Mouse (Mus musculus) left cerebral cortex, postnatal 25 days (tissue): ENCODE measurements around the gene Myo1e. TPM values are rescaled to one million over a fixed set of nuclear protein-coding genes. Genes with fewer than 3 reads are reported as not detected.
"Not testable (repeated sequence)": the region's sequence is repeated elsewhere in the genome, so short reads cannot be mapped to it uniquely, and the experiment has no call there.

Experiments used
- DNase-seq, 2 experiments: peaks; one replicate each; pipeline ENCODE4 v3.0.0; 2022; ENCODE audit warnings: low spot score in 2 of 2, mixed read lengths in 1 of 2
- intact Hi-C: fragments of 180-260 bp; cut with DNase I; formaldehyde crosslinking; loops from one replicate; pipeline ENCODE4 v1.15.1; 2025
- total RNA-seq, 2 experiments: library from RNA; stranded (reverse); gene quantifications; 2 replicates each; pipeline ENCODE4 v1.2.3; 2021

The Myo1e gene
- total RNA-seq, 2 experiments from 2014 or later, result 13.5 to 14.7 TPM

DNA sequence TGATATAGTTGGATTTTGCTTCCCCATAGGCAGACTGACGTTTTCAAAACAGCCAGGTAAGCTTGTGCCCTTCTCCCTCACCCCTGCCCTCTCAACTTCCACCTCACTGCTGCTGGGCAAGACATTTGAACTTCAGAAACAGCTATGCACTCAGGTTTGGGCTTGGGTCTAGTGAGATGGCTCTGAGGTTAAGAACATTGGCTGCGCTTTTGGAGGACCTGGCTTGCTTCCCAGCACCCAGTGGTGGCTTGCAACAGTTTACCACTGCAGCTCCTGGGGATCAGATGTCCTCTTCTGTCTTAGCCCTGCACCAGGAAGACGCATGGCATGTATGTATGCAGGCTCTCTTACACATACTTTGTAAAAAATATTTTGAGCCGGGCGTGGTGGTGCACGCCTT lies 40.9 kb downstream of the Myo1e start:
- no peak for DNase-seq
- intact Hi-C loops, result no loop called here

DNA sequence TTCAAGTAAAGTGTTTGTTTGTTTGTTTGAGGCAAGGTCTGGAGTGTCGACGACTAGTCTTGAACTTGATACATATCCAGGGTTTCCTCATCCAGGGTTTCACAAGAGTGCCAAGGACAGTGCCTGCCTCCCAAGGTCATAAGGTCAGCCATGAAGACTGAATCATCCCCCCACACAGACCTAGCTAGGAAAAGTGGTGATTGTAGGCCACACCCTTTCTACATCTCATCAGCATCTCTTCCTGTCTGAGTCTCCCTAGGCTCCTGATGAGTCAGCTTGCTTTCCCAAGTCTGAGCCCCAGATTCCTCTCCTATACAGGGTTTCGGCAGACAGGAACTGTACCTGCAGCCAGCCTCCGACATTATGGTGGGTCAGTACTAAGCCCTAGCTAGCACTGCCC lies 41.7 kb downstream of the Myo1e start:
- intact Hi-C loops, result no loop called here
- DNase-seq, result peak in 1 of 2 experiments; percentile 29

DNA sequence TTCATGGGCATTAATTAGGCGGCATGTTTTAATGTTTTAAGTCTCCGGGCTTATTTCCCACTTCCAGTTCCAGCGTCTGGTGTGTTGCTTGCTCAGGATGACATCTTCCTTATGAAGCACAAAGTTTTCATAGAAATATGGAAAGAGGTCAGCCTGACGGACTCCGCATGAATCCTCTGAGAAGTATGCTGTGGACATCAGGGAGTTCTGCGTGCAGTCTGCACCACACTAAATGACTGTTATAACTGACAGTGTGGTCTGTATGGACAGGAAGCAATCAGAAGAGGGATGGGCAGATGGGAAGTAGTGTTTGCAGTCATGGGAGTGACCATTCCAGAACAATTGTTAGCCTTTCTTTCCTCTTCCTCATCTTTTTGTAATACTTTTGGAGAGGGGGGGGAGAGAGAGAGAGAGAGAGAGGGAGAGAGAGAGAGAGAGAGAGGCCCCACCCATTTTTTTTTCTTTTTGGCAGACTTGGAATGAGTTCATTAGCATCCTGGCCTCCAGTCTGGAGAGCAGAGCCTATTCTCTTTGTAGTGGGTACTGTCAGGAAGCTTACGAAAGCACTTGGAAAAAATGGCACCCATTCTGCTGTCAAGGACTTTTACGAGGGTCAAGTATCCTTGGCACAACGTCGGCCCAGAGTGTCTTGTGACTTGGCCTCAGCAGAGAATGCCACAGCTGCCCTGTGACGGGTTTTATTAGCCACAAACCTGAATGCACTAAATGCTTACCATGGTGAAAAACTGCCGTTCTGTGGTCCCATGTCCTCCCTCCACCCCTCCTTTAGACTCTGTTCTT lies 42.9 kb downstream of the Myo1e start:
- intact Hi-C loops, result no loop called here
- no peak for DNase-seq

DNA sequence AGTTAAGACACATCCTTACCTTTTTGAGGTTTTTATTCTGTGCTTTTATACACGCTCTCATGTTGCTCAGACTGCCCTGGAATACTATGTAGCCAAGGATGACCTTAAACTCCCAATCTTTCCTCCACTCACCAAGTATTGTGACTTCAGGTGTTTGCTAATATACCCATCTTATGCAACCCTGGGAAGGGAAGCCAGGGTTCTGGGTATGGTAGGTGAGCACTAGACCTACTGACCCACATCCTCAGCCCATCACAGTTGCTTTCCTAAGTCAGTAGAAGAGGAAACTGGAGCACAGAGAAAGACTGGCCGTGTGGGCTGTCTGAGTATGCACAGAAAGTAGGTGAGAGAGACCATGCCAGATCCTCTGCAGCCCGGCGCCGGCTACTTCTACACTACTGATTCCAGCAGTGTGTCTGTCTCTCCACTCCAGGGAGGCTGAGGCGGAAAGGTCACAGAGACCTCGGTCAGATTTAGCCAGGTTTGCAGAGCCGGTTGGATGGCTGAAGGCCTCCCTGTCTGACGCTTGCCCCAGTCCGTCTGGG lies 44.4 kb downstream of the Myo1e start:
- peak in 1 of 2 experiments; percentile 57 for DNase-seq
- intact Hi-C loops, result no loop called here

DNA sequence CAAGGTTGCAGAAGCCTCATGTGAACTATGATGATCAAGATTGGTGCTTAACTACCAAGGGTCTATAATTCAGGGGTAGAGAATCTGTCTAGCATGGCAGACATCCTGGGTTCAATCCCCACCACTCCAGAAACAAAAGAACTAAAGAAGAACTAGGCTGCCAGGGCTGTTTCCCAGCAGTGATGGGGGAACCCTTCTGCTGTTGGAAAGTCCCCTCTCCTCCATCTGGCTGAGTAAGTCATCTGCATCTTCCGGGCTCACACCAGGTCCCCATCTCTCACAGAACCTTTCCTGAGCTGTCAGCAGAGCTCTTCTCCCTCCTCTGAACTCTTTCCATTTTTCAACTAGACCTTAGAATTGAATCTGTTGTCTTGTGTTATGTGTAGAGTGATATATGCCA lies 45.9 kb downstream of the Myo1e start:
- intact Hi-C loops, result no loop called here
- DNase-seq, result no peak

DNA sequence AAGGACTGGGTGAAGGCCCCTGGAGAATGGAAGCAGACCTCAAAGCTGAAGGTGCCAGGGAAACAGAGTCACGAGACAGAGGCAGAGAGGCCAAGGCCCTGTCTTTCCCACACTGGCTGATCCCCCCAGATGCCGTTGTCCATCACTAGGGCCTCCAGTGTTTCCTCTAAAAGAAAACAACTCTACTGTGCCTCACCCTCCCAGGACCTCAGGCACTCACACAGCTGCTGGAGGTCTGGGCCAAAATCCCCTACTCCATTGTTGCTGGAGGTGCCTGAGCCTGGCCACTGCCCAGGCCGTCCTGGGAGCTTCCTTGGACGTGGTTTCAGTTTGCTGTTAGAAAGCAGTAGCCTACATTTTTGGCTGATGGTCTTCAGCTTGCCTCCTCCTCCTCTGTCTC lies 47.9 kb downstream of the Myo1e start:
- no peak for DNase-seq
- intact Hi-C loops, result no loop called here

DNA sequence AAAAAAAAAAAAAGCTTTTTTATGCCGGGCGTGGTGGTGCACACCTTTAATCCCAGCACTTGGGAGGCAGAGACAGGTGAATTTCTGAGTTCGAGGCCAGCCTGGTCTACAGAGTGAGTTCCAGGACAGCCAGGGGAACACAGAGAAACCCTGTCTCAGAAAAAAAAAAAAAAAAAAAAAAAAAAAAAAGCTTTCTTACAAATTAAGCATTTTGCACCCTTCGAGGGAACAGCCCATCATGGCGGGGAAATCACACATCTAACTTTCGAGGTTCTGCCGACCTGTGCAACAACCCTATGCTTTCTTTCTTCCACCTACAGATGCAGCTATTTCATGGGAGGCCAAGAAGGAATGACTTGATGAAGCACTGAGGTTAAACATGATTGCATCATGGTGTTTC lies 48.9 kb downstream of the Myo1e start:
- intact Hi-C loops, DNase-seq: not testable (repeated sequence)

DNA sequence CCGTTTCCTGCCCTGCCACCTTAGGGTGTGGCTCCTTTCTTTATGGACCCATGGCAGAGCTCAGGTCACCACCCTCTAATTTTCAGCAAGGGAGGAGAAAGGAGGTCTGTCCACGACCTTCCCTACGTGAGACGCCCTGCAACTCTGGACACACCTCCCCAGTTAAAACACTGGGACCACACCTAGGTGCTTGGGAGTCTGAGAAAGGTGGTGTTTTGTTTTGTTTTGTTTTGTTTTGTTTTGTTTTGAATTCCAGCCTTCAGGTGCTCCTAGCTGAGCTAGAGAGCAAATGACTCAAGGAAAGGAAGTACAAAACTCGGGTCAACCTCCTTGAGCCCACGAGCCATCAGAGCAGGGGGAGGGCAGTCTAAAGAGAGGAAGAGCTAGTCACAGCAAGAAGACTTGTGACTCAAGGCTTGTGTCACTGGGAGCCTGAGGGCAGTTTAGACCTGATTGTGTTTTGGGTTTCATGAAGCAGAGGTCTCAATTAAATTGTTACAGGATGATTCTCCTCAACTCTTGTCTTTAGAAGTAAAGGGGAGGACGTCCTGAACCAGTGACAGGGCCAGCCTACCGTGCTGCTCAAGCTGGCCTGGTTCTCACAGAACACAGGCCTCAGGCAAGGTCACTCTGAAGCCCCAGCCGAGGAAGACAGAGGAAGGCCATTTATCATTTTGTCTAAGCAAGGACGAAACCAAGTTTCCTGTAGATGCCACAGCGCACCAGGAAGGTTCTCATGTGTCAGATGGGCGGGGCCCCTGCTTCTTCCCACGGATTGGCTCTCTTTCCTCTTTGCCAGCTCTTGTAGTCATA lies 50.3 kb downstream of the Myo1e start:
- intact Hi-C loops, result no loop called here
- no peak for DNase-seq

DNA sequence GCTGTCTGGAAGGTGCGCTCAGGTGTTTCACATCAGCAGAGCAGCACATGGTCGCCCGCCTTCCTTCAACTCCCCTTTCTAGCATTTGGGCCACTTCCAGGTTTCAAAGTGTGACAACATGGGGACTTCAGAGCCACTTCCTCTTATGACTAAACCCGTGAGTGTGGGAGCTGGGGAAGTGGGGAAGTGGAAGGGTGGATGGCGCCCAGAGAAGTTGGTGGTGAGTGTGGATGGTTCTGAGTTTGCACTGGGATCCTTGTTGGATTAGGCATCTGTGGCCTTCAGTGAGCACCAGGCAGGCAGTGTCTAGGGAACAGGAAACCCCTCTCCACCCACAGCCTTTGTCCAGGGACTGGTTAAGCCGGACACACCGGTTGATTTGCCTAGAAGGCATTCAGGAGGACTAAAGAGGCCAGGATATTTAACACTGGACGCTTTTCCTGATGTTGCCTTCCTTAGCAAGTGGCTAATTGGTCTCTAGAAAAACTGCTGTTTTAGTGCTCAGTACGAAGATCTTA lies 53.2 kb downstream of the Myo1e start:
- no peak for DNase-seq
- intact Hi-C loops, result no loop called here

DNA sequence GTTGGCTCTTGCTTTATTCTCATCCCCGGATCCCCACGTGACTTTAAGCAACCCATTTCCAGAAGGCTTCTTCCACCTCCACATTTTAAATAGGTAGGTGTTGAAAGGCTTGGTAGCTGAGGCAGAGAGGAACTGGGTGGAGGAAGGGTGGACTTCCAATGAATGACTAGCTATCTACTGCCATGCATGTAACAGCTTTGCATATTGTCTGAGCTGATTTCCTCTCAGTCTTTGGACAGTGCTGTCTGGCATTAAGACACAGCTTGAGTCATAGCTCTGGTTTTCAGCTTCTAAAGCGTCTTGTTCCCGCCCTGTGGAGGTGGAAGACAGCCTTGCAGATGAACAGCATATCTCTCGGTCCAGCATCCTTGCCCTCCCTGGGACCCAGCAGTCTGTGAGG lies 54.5 kb downstream of the Myo1e start:
- intact Hi-C loops, result no loop called here
- peak in 1 of 2 experiments; percentile 65 for DNase-seq

DNA sequence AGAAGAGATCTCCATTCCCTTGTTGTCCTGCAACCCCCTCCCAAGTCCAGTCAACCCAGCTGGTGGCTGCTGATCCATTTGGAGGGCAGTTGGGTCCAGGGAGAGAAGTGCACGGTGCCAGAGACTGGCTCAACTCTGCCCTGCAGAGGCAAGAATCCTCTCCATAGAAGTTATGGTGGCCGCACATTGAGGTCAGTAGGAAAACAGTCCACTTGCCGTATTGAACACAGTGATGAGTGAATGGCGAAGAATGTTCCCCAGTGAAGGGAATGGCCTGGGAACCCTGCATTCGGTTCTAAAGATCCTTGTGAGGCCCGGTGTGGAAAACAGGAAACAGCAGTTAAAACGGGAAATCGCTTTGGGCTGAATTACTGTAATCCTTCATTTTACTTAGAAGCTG lies 56.0 kb downstream of the Myo1e start:
- no peak for DNase-seq
- intact Hi-C loops, result no loop called here

DNA sequence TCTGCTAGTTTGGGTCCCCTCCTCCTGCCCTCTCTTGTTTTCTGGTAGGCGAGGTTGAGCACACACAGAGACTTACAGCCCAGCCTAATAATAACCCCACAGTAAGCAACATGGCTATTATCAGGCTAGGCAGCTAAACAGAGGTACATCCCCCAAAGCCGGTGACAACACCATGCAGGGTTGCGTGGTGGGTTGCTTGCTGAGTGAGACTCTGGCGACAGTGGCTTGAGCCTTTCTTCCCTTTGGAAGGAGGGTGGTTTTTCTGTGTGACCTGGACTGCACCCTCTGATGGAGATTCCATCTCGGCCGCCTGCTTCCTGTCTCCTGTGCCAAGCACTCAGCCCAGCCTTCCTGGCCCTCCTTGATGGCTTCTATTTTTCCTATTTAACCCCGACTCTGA lies 56.6 kb downstream of the Myo1e start:
- intact Hi-C loops, result no loop called here
- no peak for DNase-seq

DNA sequence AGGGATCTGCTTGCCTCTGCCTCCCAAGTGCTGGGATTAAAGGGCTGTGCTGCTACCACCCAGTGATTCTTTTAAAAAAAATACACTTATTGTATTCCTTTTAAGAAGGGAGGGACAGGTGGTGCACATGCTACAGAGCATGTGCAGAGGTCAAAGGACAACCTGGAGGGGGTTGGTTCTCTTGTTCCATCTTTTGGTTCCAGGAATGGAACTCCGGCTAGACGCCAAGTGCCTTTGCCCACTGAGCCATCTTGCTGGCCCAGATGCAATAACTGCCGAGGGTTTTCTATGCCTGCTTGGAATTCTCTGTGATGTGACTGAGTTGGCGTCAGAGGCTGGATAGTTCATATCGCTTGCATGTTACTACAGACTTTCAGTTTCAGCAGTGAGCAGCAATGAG lies 58.4 kb downstream of the Myo1e start:
- DNase-seq, result no peak
- intact Hi-C loops, result no loop called here

DNA sequence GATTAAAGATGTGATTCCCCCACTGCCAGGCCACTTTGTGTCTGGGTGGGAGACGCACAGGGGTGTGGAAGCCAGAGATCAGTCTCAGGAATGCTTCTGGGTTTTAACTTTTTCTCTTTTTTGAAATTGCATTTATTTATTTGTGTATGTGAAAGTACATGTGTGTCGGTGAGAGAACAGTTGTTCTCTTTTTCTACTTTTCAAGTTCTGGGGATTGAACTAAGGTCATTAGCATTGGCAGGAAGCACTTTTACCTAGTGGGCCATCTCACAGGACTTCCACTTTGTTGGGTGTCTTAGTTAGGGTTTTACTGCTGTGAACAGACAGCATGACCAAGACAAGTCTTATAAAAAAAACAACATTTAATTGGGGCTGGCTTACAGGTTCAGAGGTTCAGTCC lies 59.0 kb downstream of the Myo1e start:
- no peak for DNase-seq
- intact Hi-C loops, result no loop called here

DNA sequence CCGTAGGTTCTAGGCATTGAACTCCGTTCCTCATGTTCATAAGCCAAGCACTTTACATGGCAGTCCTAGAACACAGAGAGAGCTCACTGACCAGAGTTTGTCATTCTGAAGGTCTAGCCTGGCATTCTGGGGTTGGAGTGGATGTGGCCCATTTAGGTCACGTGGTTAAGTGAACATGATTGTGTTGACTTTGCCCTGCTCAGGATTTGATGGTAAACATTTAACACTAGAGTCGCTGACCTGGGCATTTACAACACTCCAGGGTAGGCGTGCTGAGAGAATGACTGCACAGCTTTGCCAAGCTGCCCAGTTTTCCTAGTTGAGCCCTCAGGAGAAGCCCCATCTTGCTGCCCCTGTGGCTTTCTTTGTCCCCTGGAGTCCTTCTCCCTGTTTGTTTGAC lies 60.0 kb downstream of the Myo1e start:
- intact Hi-C loops, result no loop called here

DNA sequence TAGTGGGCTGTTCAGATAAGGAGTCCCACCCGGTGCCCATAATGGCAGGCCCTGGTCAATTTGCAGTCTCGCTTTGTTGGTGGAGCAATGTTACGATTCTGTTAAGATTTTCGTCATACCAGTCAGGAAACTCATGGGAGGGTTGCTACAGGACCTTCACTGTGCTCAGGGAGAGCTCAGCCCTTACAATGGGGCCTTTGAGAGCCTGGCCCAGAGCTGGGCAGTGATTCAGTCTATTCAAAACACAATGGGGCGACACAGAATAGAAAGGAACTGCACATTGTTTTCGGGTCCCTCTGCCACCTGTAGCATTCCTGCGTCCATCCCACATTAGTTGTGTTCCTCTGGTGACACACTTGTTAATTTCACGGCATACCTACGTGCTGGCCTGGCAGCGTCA lies 62.2 kb downstream of the Myo1e start:
- no peak for DNase-seq

More for the DNA sequence above, 60.0 kb downstream of the Myo1e start:
- DNase-seq, result no peak

DNA sequence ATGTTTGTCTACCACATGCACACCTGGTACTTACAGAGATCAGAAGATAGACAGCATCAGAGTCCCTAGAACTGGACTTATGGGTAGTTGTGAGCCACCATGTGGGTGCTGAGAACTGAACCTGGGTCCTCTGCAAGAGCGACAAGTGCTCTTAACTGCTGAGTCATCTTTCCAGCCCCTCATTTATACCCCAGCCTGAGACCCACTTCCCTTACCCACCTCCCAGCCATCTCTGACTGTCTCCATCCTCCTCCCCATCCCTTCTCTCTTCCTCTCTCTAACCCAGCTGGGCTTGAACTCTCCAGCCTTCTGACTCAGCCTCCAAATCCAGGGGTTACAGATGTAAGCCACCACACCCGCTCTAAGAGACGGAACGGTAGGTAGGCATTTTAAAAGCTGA lies 63.3 kb downstream of the Myo1e start:
- intact Hi-C loops, result no loop called here
- no peak for DNase-seq

More for the DNA sequence above, 62.2 kb downstream of the Myo1e start:
- intact Hi-C loops, result no loop called here

DNA sequence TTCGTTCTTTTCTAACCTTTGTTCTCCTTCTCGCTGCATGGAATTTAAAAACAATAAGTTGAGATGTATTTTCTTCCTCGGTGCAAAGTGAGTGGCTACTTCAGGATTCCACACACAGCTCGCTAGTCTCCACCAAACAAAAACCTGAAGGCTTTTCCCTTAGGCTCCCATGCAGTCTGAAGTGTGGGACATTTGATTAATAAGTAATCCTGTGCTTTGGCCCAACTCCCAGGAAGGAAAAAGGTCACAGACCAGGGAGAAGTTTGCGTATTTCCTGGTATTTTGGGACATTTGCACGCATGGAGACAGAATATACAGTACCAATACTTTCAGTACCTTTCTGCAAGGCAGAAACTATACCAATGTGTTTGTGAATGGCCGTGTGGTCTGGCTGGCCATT lies 64.0 kb downstream of the Myo1e start:
- intact Hi-C loops, result no loop called here

DNA sequence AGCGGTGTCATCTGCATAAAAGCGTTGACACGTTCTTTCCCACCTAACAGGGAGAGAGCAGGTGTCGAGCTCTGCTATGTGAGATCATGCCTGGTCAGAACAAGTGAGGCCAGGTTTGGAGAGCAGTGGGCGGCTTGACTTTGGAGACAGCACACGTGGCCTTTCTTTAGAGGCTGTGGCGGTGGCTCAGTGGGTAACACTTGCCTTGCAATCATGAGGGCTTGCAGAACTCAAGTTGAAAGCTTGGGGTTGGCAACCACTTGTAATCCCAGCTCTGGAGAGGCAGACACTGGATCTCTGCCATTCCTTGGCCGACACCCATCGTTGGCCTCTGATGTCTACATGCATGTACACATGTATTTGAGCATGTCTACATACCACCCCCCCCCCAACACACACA lies 64.5 kb downstream of the Myo1e start:
- DNase-seq, result no peak
- intact Hi-C loops, result no loop called here

More for the DNA sequence above, 64.0 kb downstream of the Myo1e start:
- no peak for DNase-seq

DNA sequence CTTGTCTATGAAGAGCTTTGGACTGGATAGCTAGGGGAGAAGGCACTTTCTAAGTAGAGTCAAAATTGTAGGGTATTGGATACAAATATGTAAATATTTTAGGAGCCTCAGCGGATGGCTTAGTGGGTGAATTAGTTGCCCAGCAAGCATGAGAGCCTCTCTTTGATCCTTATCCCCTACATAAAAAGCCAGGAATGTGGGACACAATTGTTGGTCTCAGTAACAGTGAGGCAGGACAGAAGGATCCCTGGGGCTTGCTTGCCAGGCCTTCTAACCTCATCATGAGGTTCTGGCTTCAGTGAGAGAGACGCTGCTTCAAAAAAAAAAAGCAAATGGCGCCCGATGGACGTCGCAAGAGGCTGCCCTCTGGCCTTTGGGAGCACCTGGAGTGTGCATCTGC lies 66.9 kb downstream of the Myo1e start:
- intact Hi-C loops, result no loop called here
- DNase-seq, result no peak

DNA sequence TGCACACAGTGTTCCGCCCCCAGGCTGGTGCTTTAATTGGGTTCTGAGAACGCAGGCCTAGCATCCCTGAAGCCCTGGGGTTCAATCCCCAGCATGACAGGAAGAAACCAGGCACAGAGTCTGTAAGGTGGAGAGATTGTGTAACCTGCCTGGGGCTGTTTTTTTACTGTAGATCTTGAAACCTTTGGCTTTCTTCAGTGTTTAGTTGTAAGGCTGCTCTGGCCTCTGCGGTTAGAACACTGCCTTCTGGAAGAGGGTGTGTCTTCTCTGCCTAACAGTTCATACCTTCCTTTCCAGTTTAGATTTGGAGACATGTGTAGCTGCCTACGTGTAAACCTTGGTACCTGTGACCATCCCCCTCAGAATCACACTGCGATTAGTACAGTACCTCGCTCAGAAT lies 67.3 kb downstream of the Myo1e start:
- DNase-seq, result no peak
- intact Hi-C loops, result no loop called here
